Mouse (Mus musculus): ENCODE measurements around the gene Exosc10. TPM values are rescaled to one million over a fixed set of nuclear protein-coding genes. Genes with fewer than 3 reads are reported as not detected.

Gene Exosc10
- 54.2 TPM for polyA plus RNA-seq (2021)

DNA sequence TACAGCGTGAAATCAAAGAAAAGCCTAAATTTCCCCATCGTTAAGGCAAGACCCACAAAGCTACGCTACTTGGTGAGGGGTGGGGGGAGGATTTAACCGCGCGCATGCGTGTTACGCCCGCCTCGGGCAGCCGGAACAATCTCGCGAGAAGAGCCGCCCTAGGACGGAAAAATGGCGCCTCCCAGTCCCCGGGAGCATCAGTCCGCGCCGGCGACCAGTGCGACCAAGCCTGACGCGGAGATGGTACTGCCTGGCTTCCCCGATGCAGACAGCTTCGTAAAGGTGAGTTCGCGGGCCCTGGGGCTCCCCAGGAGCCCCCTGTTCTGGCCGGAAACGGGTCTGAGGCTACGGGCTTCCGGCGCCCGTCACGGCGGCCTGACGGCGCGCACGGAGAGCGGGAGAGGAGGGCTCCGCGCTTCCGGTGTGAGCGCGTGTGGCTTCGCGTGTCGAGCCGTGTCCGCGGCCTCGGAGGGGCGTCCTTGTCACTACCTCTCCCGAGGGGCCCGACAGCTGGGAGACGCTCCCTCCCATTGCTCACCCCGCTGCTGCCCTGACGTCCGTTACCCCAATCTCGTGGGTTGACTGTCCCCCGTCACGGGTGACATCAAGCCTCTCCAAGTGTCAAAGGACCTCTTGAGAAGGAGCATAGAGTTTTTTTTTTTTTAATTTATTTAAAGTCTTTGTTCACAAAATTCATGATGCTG lies at the start of gene Exosc10:
Gene Exosc10 (plus strand): TSS at position 133 of the 704 bp plus-strand sequence.
- peak; percentile 37 for DNase-seq (ENCODE audit: low read depth, low spot score)
- ATAC-seq: no peak
- no peaks in the 10 kb centered on the region for H3K27me3 ChIP-seq
- POLR2A ChIA-PET: interaction anchor here (0.6 kb wide), 1 partner anchor 14 kb away, joined by 3 read pairs; no protein-coding TSS in a partner anchor
- in situ Hi-C loops (cut with MboI; ENCODE audit: low pct_unique_long_range_greater_than_20kb): no loop called here
- TF ChIP-seq CTCF (IDR thresholded peaks at IDR 0.05): no peak
- CTCF ChIA-PET: no interaction called here

DNA sequence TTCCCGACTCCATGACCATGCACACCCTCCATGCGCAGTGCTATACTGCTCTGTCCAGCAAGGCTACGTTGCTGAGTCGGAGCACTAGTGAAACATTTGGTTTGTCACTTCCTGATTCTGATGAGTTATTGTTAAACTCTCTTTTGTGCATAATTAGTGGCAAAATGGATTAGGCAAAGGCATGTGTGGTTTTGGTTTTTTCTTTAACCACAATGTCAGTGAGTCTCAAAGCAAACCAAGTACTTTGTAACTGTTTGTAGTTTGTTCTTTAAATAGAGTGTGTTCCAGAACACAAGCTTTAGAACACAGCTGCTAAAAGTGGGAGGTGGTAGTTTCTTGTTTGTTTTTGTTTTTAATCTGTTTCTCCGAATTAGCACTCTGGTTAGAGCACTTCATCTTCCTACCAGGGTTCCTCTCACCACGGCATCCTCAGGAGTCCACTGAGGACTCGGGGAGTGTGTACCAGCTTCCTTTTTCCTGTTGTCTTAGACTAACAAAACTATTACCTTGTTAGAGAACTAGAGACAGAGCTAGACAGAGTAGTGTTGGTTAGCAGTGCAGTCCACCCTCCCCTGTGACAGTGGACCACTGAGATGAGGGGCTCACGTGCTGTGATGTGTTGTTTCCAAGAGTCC lies 48.7 kb upstream of the Exosc10 start:
- in situ Hi-C loops (cut with MboI; ENCODE audit: low pct_unique_long_range_greater_than_20kb): no loop called here
- ChIA-PET POLR2A (interaction anchor here (0.6 to 1.6 kb wide), 3 partner anchors 12 to 22 kb away, joined by 3 to 4 read pairs (median 4); no protein-coding TSS in a partner anchor), CTCF (interaction anchor here (0.8 to 1.6 kb wide), 6 partner anchors 9 to 81 kb away, joined by 3 to 6 read pairs (median 4); partner anchors contain the start of gene Angptl7)
- DNase-seq (ENCODE audit: low read depth, low spot score) (no peak), ATAC-seq (peak; percentile 48)
- no peak for TF ChIP-seq CTCF (IDR thresholded peaks at IDR 0.05)
- H3K27me3 ChIP-seq: no peaks in the 10 kb centered on the region

DNA sequence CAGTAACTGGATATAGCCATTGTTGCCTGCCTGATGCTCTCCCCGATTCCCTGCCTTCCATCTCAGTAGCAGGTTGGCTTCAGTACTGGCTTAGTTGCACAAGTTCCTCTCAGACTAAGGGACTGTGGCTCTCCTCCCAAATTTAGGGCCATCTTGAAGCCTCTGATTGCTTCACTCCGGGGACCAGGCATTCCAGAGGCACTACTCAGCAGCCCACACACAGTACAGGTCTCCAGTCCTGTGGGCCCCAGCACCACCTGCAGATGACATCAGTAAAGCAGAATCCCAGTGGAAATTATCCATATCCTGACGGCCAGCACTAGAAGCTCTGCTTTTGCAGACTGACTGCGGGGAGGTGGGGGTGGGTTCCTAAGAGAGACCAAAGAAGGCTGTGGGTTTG lies 47.5 kb upstream of the Exosc10 start:
- no peaks in the 10 kb centered on the region for H3K27me3 ChIP-seq
- ATAC-seq (peak; percentile 62), DNase-seq (ENCODE audit: low read depth, low spot score) (no peak)
- TF ChIP-seq CTCF (IDR thresholded peaks at IDR 0.05): no peak
- ChIA-PET POLR2A (interaction anchor here (0.6 to 1.0 kb wide), 2 partner anchors 19 to 54 kb away, joined by 3 read pairs; no protein-coding TSS in a partner anchor), CTCF (interaction anchor here (1.3 kb wide), 1 partner anchor 13 kb away, joined by 3 read pairs; no protein-coding TSS in a partner anchor)
- in situ Hi-C loops (cut with MboI; ENCODE audit: low pct_unique_long_range_greater_than_20kb): no loop called here

DNA sequence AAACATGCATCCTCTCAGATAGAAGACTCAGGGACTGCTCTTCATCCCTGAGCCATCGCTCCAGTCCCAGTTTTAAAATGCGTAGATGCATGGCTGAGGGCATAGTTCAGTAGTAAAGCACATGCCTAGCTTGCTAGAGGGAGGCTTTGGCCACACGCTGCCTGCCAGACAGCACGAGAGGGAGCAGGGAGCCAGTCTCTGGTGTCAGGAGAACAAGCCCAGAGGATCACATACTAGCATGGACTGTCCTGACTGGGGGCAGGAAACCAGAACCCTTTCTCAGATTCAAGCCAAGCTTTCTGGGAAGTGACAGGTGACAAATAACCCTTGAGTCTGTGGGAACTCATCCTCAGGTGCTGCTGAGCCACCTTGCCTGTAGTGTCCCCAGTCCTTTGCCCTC lies 46.9 kb upstream of the Exosc10 start:
- no peak for TF ChIP-seq CTCF (IDR thresholded peaks at IDR 0.05)
- no peak for DNase-seq (ENCODE audit: low read depth, low spot score)
- POLR2A ChIA-PET: interaction anchor here (1.0 kb wide), 1 partner anchor 18 kb away, joined by 3 read pairs; no protein-coding TSS in a partner anchor
- CTCF ChIA-PET: interaction anchor here (1.2 to 1.3 kb wide), 2 partner anchors 13 kb away, joined by 3 read pairs; no protein-coding TSS in a partner anchor
- in situ Hi-C loops (cut with MboI; ENCODE audit: low pct_unique_long_range_greater_than_20kb): no loop called here
- ATAC-seq: no peak
- no peaks in the 10 kb centered on the region for H3K27me3 ChIP-seq

DNA sequence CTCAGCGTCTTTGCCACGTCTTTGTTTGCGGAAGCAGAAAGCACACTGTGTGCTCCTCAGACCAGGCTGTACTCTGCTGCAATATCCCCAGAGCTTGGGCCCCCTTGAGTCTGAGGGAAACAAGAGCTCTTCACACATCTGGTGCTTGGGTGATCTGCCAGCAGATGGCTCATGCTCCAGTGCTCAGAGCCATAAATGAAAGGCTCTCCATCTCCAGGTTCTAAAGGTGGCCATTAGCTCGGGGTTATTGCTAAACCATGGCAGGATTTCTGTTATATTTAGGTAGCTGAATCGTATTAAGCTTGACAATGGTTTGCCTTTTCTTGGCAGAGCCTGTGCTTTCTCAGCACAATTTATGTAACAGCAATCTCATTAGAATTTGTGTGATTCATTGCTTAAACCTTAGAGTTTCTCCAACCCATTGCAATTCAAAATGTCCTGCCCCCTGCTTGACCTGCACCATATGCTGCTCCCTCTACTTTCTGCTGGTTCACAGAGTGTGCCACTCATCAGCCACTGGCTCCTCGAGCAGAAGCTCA lies 45.1 kb upstream of the Exosc10 start:
- peak; percentile 55 for ATAC-seq
- in situ Hi-C loops (cut with MboI; ENCODE audit: low pct_unique_long_range_greater_than_20kb): no loop called here

DNA sequence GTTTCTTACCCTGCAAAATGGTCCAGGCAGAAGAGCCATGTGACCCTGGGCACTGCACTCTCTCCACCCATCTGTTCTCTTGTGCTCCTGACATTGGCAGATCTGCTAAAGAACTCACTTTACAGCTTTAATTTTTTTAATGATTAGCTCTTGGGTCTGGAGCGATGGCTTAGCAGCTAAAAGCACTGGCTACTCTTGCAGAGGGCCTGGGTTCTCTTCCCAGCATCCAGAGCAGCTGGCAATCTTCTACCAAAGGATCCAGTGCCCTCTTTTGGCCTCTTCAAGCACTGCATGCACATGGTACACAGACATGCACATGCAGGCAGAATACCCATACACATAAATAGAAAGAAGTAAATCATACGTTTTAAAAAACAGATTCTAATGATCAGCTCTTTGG lies 42.9 kb upstream of the Exosc10 start:
- TF ChIP-seq CTCF (IDR thresholded peaks at IDR 0.05): no peak
- in situ Hi-C loops (cut with MboI; ENCODE audit: low pct_unique_long_range_greater_than_20kb): no loop called here
- DNase-seq (ENCODE audit: low read depth, low spot score) (no peak), ATAC-seq (no peak)
- ChIA-PET POLR2A (interaction anchor here (1.3 kb wide), 1 partner anchor 9 kb away, joined by 3 read pairs; no protein-coding TSS in a partner anchor), CTCF (no interaction called here)
- H3K27me3 ChIP-seq: no peaks in the 10 kb centered on the region

More for the DNA sequence above, 45.1 kb upstream of the Exosc10 start:
- no peak for TF ChIP-seq CTCF (IDR thresholded peaks at IDR 0.05)
- ChIA-PET CTCF (interaction anchor here (0.9 to 1.6 kb wide), 4 partner anchors 8 to 66 kb away, joined by 3 to 5 read pairs (median 4); no protein-coding TSS in a partner anchor), POLR2A (no interaction called here)
- no peaks in the 10 kb centered on the region for H3K27me3 ChIP-seq
- DNase-seq (ENCODE audit: low read depth, low spot score): peak; percentile 59

DNA sequence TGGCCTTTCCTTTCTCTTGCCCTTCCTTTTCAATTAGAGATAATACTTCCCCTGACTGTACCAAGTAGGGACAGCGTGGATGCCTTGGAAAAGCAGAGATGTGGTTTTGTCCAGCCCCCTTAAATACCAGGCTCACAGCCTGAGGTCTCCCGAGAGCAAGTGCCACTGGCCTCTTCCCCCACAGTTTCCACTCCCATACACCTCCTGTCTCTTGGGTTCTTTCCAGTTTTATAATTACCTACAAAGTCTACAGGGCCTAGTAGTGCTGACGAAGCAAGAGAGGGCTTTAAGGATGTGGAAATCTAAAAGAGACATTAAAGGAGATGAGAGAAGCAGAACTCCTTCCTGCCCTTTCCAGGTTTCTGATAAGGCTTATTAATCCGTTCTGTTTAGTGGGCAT lies 40.4 kb upstream of the Exosc10 start:
- DNase-seq (ENCODE audit: low read depth, low spot score) (no peak), ATAC-seq (no peak)
- in situ Hi-C loops (cut with MboI; ENCODE audit: low pct_unique_long_range_greater_than_20kb): no loop called here
- CTCF ChIA-PET: no interaction called here
- no peak for TF ChIP-seq CTCF (IDR thresholded peaks at IDR 0.05)
- POLR2A ChIA-PET: no interaction called here
- H3K27me3 ChIP-seq: no peaks in the 10 kb centered on the region

DNA sequence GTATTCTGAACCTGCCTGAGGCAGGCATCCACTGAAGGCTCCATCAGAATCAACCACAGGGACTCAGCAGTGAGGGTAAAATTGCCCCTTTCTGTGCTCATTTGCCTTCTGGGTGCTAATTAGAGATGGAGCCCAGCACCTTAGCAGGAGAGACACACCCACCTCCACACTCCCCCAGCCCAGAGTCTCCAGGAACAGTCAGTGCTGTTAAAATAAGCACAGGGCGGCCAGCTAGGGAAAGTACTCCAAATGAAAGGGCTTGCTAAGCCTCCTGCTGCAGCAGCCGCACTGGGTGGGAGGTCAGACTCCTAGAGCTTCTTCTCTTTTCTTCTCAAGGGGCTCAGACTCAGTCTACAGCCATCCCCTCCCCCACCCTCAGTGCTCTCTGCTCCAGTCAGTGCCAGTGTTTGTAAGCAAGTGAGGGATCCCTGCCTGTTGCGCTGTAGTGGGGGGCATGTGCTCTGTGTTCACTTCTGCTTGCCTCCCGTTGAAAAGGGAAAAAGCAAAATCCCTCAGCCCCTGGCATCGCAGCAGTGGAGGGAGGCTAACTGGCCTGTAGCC lies 39.9 kb upstream of the Exosc10 start:
- POLR2A ChIA-PET: no interaction called here

DNA sequence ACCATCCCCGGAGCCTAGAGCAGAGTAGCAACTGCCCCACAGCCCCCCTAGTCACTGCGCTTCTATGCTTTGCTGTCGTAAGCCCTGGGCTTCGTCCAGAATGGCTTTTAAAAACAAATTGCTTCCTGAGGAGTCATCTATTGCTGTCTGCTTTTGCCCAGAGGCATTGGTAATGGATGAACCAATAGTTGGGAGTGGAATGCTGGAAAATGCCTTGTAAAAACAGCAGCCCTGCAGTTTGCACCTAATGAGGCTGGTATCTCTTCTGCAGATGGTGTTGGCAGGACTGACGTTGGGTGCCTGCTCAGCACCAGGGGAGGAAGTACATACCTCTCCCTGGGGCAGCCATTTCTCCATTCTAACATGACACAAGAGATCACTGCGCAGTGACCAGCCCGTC lies 34.7 kb upstream of the Exosc10 start:
- peak; percentile 96 for ATAC-seq
- TF ChIP-seq CTCF (IDR thresholded peaks at IDR 0.05): no peak
- in situ Hi-C loops (cut with MboI; ENCODE audit: low pct_unique_long_range_greater_than_20kb): no loop called here

More for the DNA sequence above, 39.9 kb upstream of the Exosc10 start:
- DNase-seq (ENCODE audit: low read depth, low spot score) (no peak), ATAC-seq (no peak)
- H3K27me3 ChIP-seq: no peaks in the 10 kb centered on the region
- CTCF ChIA-PET: no interaction called here
- in situ Hi-C loops (cut with MboI; ENCODE audit: low pct_unique_long_range_greater_than_20kb): no loop called here
- no peak for TF ChIP-seq CTCF (IDR thresholded peaks at IDR 0.05)

More for the DNA sequence above, 34.7 kb upstream of the Exosc10 start:
- ChIA-PET CTCF (interaction anchor here (1.0 to 1.8 kb wide), 4 partner anchors 10 to 14 kb away, joined by 3 to 5 read pairs (median 4); no protein-coding TSS in a partner anchor), POLR2A (interaction anchor here (0.6 kb wide), 1 partner anchor 348 kb away, joined by 5 read pairs; no protein-coding TSS in a partner anchor)
- no peaks in the 10 kb centered on the region for H3K27me3 ChIP-seq
- peak; percentile 93 for DNase-seq (ENCODE audit: low read depth, low spot score)

Measured in Patski (cell line).